Mouse (Mus musculus): Measurements from ENCODE around the gene Arx. TPM values are rescaled to one million over a fixed set of nuclear protein-coding genes. Genes with fewer than 3 reads are reported as not detected.

Gene Arx
- polyA plus RNA-seq, 1 experiment from 2014 or later = 0.59 TPM

GRCm38 (mm10) chrX:93289851-93290380 lies 3.7 kb downstream of the Arx start:
- Histone ChIP-seq H3K4me3 (ENCODE audit: low read length) (no peak overlapping the region), H3K9ac (ENCODE audit: low read depth, low read length) (no peak overlapping the region), H3K9me3 (ENCODE audit: control insufficient read depth, low read length) (peaks cover 5% of the 10 kb centered on the region), H3K4me1 (ENCODE audit: control insufficient read depth, insufficient read depth, low read depth, low read length) (peaks cover 9% of the 10 kb centered on the region), H3K27me3 (replicated peaks; ENCODE audit: control insufficient read depth, insufficient read depth, low read length) (peaks cover 31% of the 10 kb centered on the region), H3K4me2 (ENCODE audit: low read length) (no peak overlapping the region), H3K27ac (ENCODE audit: low read depth, low read length) (no peak overlapping the region), H3K36me3 (ENCODE audit: control insufficient read depth, insufficient read depth, low read length) (no peaks in the 10 kb centered on the region)
- WGBS = 18% methylated on average over 12 of the region's 12 CpGs
- no peak for ATAC-seq

DNA sequence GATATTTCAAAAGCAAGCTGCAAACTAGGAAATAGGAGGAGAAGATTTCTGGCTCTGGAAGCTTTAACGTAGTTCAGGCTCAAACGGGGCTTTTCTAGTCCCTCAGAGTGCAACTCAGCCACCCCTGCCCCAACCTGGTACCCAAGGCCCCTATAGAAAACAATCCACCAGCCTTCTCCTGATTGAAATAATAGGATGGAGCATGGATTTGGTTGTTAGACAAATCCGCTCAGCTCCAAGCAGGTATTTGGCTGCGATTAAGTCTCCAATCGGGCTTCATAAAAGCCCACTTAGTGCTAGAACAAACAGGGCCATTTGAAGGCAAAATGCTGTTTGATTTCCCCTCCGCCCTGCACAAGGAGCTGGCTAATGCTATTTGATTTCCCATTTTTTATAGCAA lies 5.8 kb downstream of the Arx start:
- Histone ChIP-seq H3K27me3 (replicated peaks; ENCODE audit: control insufficient read depth, insufficient read depth, low read length) (peaks cover 28% of the 10 kb centered on the region), H3K27ac (ENCODE audit: low read depth, low read length) (no peak overlapping the region), H3K9me3 (ENCODE audit: control insufficient read depth, low read length) (peaks cover under 1% of the 10 kb centered on the region; the same call in 1 of the 2 replicates), H3K4me2 (ENCODE audit: low read length) (no peak overlapping the region), H3K4me3 (ENCODE audit: low read length) (no peak overlapping the region), H3K36me3 (ENCODE audit: control insufficient read depth, insufficient read depth, low read length) (no peaks in the 10 kb centered on the region), H3K9ac (ENCODE audit: low read depth, low read length) (no peak overlapping the region), H3K4me1 (ENCODE audit: control insufficient read depth, insufficient read depth, low read depth, low read length) (peaks cover 9% of the 10 kb centered on the region)
- 16% methylated on average over 6 of the region's 6 CpGs for WGBS
- ATAC-seq = no peak

GRCm38 (mm10) chrX:93294736-93295490 lies 8.7 kb downstream of the Arx start:
- Histone ChIP-seq H3K4me2 (ENCODE audit: low read length) (no peak overlapping the region), H3K27ac (ENCODE audit: low read depth, low read length) (no peak overlapping the region), H3K4me3 (ENCODE audit: low read length) (no peak overlapping the region), H3K9me3 (ENCODE audit: control insufficient read depth, low read length) (peaks cover 2% of the 10 kb centered on the region; the same call in 1 of the 2 replicates), H3K9ac (ENCODE audit: low read depth, low read length) (no peak overlapping the region), H3K36me3 (ENCODE audit: control insufficient read depth, insufficient read depth, low read length) (no peaks in the 10 kb centered on the region), H3K4me1 (ENCODE audit: control insufficient read depth, insufficient read depth, low read depth, low read length) (no peaks in the 10 kb centered on the region; the same call in 1 of the 2 replicates), H3K27me3 (replicated peaks; ENCODE audit: control insufficient read depth, insufficient read depth, low read length) (peaks cover 40% of the 10 kb centered on the region)
- ATAC-seq = no peak
- 17% methylated on average over 17 of the region's 25 CpGs for WGBS

DNA sequence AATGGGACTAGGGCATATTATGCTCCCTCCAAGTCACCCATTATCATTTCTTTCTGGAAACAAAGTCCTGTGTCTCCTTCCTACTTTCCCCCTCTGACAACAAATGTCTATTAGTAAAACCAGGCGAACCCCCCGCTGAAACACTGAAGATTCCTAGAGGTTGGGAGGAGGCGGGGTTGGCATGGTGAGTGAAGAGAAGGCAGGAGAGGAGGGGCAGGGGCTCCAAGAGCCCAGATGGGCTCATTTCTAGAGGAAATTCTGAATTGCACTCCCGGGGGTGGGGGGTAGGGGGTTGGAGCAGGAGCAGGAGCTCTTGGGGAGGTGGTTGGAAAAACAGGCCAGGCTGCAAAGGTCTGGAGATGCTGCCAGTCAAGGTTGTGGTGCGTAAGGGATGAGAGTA lies 9.6 kb downstream of the Arx start:
- no peak overlapping the region for H3K9ac ChIP-seq (ENCODE audit: low read depth, low read length)
- ATAC-seq = no peak; the same call in 1 of the 2 replicates
- H3K4me1 ChIP-seq (ENCODE audit: control insufficient read depth, insufficient read depth, low read depth, low read length) = no peaks in the 10 kb centered on the region; the same call in 1 of the 2 replicates
- H3K4me2 ChIP-seq (ENCODE audit: low read length) = no peak overlapping the region
- H3K4me3 ChIP-seq (ENCODE audit: low read length) = no peak overlapping the region
- H3K36me3 ChIP-seq (ENCODE audit: control insufficient read depth, insufficient read depth, low read length) = no peaks in the 10 kb centered on the region
- peaks cover 46% of the 10 kb centered on the region for H3K27me3 ChIP-seq (replicated peaks; ENCODE audit: control insufficient read depth, insufficient read depth, low read length)
- H3K27ac ChIP-seq (ENCODE audit: low read depth, low read length) = no peak overlapping the region
- WGBS = 26% methylated on average over 5 of the region's 5 CpGs
- peaks cover 2% of the 10 kb centered on the region; the same call in 1 of the 2 replicates for H3K9me3 ChIP-seq (ENCODE audit: control insufficient read depth, low read length)

DNA sequence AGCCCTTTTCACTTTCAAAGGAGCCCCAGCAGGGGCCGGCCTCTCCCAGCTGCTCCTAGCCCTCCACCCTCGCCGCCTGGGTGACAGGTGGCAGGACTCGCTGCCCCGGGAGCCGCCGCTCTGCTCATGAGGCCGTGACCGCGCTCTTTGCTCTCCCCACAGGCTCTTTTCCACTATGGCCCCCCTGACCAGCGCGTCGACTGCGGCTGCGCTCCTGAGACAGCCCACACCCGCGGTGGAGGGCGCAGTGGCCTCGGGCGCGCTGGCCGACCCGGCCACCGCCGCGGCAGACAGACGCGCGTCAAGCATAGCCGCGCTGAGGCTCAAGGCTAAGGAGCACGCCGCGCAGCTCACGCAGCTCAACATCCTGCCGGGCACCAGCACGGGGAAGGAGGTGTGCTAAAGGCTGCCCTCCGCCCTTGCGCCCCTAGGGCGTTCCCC lies 10.8 kb downstream of the Arx start:
- no peak overlapping the region for H3K9ac ChIP-seq (ENCODE audit: low read depth, low read length)
- peak overlapping the region; percentile 17; the same call in 1 of the 2 replicates for H3K4me3 ChIP-seq (ENCODE audit: low read length)
- no peaks in the 10 kb centered on the region for H3K36me3 ChIP-seq (ENCODE audit: control insufficient read depth, insufficient read depth, low read length)
- peak; percentile 40; the same call in 1 of the 2 replicates for ATAC-seq
- peaks cover 50% of the 10 kb centered on the region for H3K27me3 ChIP-seq (replicated peaks; ENCODE audit: control insufficient read depth, insufficient read depth, low read length)
- H3K4me1 ChIP-seq (ENCODE audit: control insufficient read depth, insufficient read depth, low read depth, low read length) = no peaks in the 10 kb centered on the region; the same call in 1 of the 2 replicates
- peaks cover 2% of the 10 kb centered on the region; the same call in 1 of the 2 replicates for H3K9me3 ChIP-seq (ENCODE audit: control insufficient read depth, low read length)
- 14% methylated on average over 21 of the region's 40 CpGs for WGBS
- H3K4me2 ChIP-seq (ENCODE audit: low read length) = peak overlapping the region; percentile 41
- no peak overlapping the region for H3K27ac ChIP-seq (ENCODE audit: low read depth, low read length)

DNA sequence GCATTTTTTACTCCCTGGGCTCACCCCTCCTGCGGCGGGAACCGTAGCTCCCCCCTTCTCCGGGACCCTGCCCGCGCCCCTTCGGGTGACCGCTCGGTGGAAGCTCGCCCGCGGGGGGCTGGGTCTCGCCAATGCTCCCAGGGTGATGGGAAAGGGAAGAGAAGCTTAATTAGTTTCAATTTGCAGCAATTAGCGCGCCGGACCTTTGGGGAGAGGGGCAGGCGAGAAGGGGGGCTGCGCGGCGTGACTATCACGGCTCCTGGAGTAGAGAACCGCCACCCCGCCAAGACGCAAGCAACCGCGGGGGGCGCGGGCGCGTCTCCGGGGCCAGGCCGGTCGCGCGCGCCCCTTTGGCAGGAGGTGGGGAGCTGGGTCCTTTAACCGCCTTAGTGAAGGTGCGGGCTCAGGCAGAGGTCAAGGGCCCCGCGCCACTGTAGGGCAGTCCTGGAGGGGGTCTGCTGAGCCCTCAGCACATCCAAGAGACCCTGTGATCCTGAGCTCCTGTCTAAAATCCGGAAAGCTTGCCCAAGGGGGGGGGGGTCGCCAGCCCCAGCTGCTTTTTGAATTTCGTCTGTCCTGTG lies 12.9 kb downstream of the Arx start:
- ATAC-seq = no peak
- Histone ChIP-seq H3K9me3 (ENCODE audit: control insufficient read depth, low read length) (peaks cover 2% of the 10 kb centered on the region; the same call in 1 of the 2 replicates), H3K4me1 (ENCODE audit: control insufficient read depth, insufficient read depth, low read depth, low read length) (no peaks in the 10 kb centered on the region; the same call in 1 of the 2 replicates), H3K9ac (ENCODE audit: low read depth, low read length) (no peak overlapping the region), H3K4me2 (ENCODE audit: low read length) (peak overlapping the region; percentile 36), H3K4me3 (ENCODE audit: low read length) (peak overlapping the region; percentile 22), H3K27me3 (replicated peaks; ENCODE audit: control insufficient read depth, insufficient read depth, low read length) (peaks cover 48% of the 10 kb centered on the region), H3K27ac (ENCODE audit: low read depth, low read length) (no peak overlapping the region), H3K36me3 (ENCODE audit: control insufficient read depth, insufficient read depth, low read length) (no peaks in the 10 kb centered on the region)
- WGBS = 17% methylated on average over 28 of the region's 43 CpGs

DNA sequence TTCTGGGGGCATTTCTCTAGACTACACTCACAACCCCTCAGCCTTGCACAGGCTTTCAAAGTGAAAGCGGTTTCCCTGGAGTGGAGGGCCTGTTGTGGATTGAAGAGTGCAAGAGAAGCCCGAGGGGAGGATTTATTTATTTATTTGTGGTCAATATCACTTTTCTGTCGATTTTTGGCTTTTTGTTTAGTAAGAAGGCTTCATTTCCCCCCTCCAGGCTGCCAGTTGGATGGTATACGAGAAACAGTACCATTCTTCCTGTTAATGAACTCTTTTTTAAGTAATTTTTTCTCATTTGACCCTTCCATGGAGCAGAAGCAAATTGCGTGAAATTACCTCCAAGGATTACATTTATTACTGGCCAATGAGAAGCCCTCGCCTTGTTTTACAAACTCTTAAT lies 13.5 kb downstream of the Arx start:
- H3K36me3 ChIP-seq (ENCODE audit: control insufficient read depth, insufficient read depth, low read length) = no peaks in the 10 kb centered on the region
- peaks cover 47% of the 10 kb centered on the region for H3K27me3 ChIP-seq (replicated peaks; ENCODE audit: control insufficient read depth, insufficient read depth, low read length)
- H3K9me3 ChIP-seq (ENCODE audit: control insufficient read depth, low read length) = peaks cover 2% of the 10 kb centered on the region; the same call in 1 of the 2 replicates
- 21% methylated on average over 6 of the region's 6 CpGs for WGBS
- H3K27ac ChIP-seq (ENCODE audit: low read depth, low read length) = no peak overlapping the region
- H3K4me2 ChIP-seq (ENCODE audit: low read length) = no peak overlapping the region
- ATAC-seq = no peak
- no peak overlapping the region for H3K4me3 ChIP-seq (ENCODE audit: low read length)
- no peak overlapping the region for H3K9ac ChIP-seq (ENCODE audit: low read depth, low read length)
- H3K4me1 ChIP-seq (ENCODE audit: control insufficient read depth, insufficient read depth, low read depth, low read length) = no peaks in the 10 kb centered on the region; the same call in 1 of the 2 replicates

- Histone ChIP-seq H3K36me3 (ENCODE audit: control insufficient read depth, insufficient read depth, low read length) (no peaks in the 10 kb centered on the region), H3K27ac (ENCODE audit: low read depth, low read length) (no peak overlapping the region), H3K9ac (ENCODE audit: low read depth, low read length) (no peak overlapping the region), H3K4me3 (ENCODE audit: low read length) (no peak overlapping the region), H3K27me3 (replicated peaks; ENCODE audit: control insufficient read depth, insufficient read depth, low read length) (peaks cover 45% of the 10 kb centered on the region), H3K4me2 (ENCODE audit: low read length) (no peak overlapping the region), H3K9me3 (ENCODE audit: control insufficient read depth, low read length) (peaks cover 2% of the 10 kb centered on the region; the same call in 1 of the 2 replicates), H3K4me1 (ENCODE audit: control insufficient read depth, insufficient read depth, low read depth, low read length) (no peaks in the 10 kb centered on the region; the same call in 1 of the 2 replicates)
- no peak for ATAC-seq
- 19% methylated on average over 10 of the region's 10 CpGs for WGBS
Observed at GRCm38 (mm10) chrX:93300183-93300815, 14.1 kb downstream of the Arx start.

All from hindbrain, embryonic 16.5 days (tissue).